Mouse (Mus musculus) adrenal gland, postnatal 4 days (tissue): Measurements from ENCODE around the gene Cnn3. TPM values are rescaled to one million over a fixed set of nuclear protein-coding genes. Genes with fewer than 3 reads are reported as not detected.

ENCODE experiments used
- DNase-seq, 2 experiments: peaks; one replicate each; pipeline ENCODE4 v3.0.0; 2021 to 2022; ENCODE audit warnings: low spot score in 2 of 2, mixed read lengths in 2 of 2
- total RNA-seq, 2 experiments: library from RNA; stranded (reverse); gene quantifications; 2 replicates each; pipeline ENCODE4 v1.2.3; 2021

Gene Cnn3
- total RNA-seq, 2 experiments from 2014 or later: 191 to 207 TPM

- DNase-seq: no peak
Observed at GRCm38 (mm10) chr3:121417379-121418250, 8.7 kb upstream of the Cnn3 start.

- no peak for DNase-seq
Observed at GRCm38 (mm10) chr3:121418251-121418601, 8.1 kb upstream of the Cnn3 start.

- no peak for DNase-seq
Observed at GRCm38 (mm10) chr3:121418850-121419435, 7.4 kb upstream of the Cnn3 start.

- DNase-seq: no peak
Observed at GRCm38 (mm10) chr3:121422405-121422804, 3.9 kb upstream of the Cnn3 start.

- DNase-seq: peak; percentile 43 to 56
Observed at GRCm38 (mm10) chr3:121426621-121427519, 573 bp downstream of the Cnn3 start.

- peak in 1 of 2 experiments; percentile 26 for DNase-seq
Observed at GRCm38 (mm10) chr3:121427520-121427908, 1.2 kb downstream of the Cnn3 start.

GRCm38 (mm10) chr3:121428230-121428629 is 1.9 kb downstream of the Cnn3 start:
- DNase-seq: no peak

- DNase-seq: no peak
Observed at GRCm38 (mm10) chr3:121428696-121429259, 2.5 kb downstream of the Cnn3 start.

- DNase-seq: no peak
Observed at GRCm38 (mm10) chr3:121429469-121429868, 3.2 kb downstream of the Cnn3 start.

- DNase-seq: no peak
Observed at GRCm38 (mm10) chr3:121430289-121430936, 4.1 kb downstream of the Cnn3 start.

- no peak for DNase-seq
Observed at GRCm38 (mm10) chr3:121433359-121433758, 7.1 kb downstream of the Cnn3 start.

GRCm38 (mm10) chr3:121433968-121434533 is 7.8 kb downstream of the Cnn3 start:
- DNase-seq: no peak

GRCm38 (mm10) chr3:121435296-121435695 is 9.0 kb downstream of the Cnn3 start:
- DNase-seq: no peak

GRCm38 (mm10) chr3:121437070-121437469 is 10.8 kb downstream of the Cnn3 start:
- no peak for DNase-seq

GRCm38 (mm10) chr3:121437996-121438395 is 11.7 kb downstream of the Cnn3 start:
- DNase-seq: no peak

GRCm38 (mm10) chr3:121439623-121440161 is 13.4 kb downstream of the Cnn3 start:
- DNase-seq: no peak

- no peak for DNase-seq
Observed at GRCm38 (mm10) chr3:121441504-121441903, 15.2 kb downstream of the Cnn3 start.

- no peak for DNase-seq
Observed at GRCm38 (mm10) chr3:121442288-121442687, 16.0 kb downstream of the Cnn3 start.

GRCm38 (mm10) chr3:121443861-121444271 is 17.6 kb downstream of the Cnn3 start:
- no peak for DNase-seq

GRCm38 (mm10) chr3:121444414-121444813 is 18.1 kb downstream of the Cnn3 start:
- DNase-seq: no peak
